Mouse (Mus musculus) R1 (cell line): ENCODE measurements around the gene Cfap161.

Experiments used
- DNase-seq: peaks from one replicate; pipeline ENCODE4 v3.0.0-alpha.2; 2018; ENCODE audit warnings: low read depth, low spot score

The Cfap161 gene

DNA sequence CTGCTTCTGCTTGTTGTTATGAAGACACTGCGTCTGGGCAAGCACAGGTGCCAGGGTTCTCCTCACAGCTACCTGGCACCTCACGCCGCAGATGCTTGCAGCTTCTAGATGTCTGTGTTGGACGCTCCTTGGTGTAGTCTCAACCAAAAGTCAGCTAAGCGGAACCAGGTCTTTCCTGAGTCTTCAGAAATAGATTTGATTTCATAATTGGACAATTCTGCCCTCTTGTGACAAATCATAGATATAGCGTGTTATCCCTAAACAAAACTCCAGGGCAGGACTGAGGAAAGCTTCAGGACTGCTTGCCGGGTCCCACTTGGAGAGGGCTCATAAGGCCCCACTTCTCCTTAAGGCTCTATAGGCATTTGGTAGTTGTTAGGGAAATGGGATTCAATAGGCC lies 7.8 kb upstream of the Cfap161 start:
- peak; percentile 42 for DNase-seq

DNA sequence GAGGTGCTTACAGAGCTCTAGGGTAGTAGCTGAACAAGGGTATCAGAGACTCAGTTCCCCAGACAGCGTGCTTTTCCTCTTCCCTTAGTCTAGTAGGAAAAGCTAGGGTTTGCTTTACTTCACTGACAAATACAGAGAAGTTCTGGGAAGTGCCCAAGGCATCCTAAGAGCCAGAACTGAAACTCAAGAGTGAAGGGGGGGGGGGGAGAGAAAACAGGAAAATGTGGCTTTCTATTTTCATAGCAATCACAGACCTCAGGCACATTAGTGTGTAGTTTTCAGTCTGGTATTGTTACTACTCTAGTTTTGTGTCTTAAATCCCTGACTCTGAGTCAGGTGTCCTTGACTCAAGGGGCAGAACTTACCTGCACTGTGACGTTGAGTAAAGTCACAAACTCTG lies 7.3 kb upstream of the Cfap161 start:
- no peak for DNase-seq

DNA sequence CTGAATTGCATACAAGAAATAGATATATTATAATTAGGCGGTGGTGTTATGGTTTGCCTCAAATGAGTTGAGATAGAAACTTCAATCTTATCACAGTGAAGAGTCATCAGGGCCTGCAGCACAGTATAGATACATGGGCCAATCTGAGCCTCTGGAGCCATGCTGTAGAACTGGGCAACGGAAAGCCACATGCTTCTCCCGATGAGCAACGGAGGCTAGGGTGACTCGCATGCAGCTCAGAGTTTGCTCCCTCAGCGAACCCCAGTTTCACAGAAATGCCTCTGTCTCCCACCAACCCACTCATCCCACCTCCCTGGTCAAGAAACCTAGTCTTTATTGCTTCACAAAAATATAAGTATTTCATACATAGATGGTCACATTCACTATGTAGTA lies 6.8 kb upstream of the Cfap161 start:
- DNase-seq: no peak

GRCm38 (mm10) chr7:83800561-83801482 lies 6.1 kb upstream of the Cfap161 start:
- DNase-seq: no peak

GRCm38 (mm10) chr7:83800071-83800470 lies 5.4 kb upstream of the Cfap161 start:
- no peak for DNase-seq

GRCm38 (mm10) chr7:83798004-83798403 lies 3.3 kb upstream of the Cfap161 start:
- DNase-seq: no peak

- DNase-seq: no peak
These were observed 1.5 kb upstream of the Cfap161 start for GRCm38 (mm10) chr7:83796177-83796576.

GRCm38 (mm10) chr7:83794006-83794683 lies 535 bp downstream of the Cfap161 start:
- peak; percentile 54 for DNase-seq

- DNase-seq: no peak
These were observed 13.8 kb downstream of the Cfap161 start for GRCm38 (mm10) chr7:83780881-83781280.

DNA sequence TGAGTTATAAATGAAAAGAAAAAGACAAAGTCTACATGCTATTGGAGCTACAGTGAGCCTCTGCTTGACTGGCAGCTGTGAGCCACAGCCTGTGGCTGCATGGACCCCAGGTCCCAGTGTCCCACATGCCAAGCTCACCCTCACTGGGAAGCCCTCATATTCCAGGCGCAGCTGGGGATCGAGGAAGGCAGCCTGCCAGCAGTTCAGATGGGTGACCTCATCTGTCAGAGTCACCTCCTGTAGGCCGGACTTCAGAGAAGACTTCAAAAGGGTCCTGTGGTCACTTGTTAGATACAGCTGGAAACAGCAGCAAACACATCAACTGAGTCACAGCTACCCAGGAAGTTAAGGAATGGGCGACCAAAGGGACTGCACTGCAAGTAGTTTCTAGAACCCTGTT lies 14.7 kb downstream of the Cfap161 start:
- no peak for DNase-seq

GRCm38 (mm10) chr7:83779028-83779427 lies 15.7 kb downstream of the Cfap161 start:
- DNase-seq: no peak

DNA sequence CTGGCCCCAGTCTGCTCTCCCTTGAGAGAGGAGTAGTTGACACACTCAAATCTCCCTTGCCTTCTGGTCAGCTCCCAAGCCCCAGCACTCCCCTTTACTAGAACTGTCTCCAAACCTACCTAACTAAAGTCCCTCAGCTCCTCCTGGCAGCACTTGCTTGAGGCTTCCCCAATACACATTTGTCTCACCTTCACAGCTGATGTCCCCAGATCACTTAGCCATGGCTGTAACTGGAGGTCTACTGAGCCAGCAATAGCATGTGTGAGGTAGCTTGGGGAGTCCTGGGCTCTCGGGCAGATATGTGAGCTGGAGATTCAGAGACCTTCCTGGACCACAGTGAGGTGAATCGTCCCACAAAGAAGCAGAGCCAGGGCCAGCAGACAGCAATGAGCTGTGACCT lies 16.2 kb downstream of the Cfap161 start:
- no peak for DNase-seq

DNA sequence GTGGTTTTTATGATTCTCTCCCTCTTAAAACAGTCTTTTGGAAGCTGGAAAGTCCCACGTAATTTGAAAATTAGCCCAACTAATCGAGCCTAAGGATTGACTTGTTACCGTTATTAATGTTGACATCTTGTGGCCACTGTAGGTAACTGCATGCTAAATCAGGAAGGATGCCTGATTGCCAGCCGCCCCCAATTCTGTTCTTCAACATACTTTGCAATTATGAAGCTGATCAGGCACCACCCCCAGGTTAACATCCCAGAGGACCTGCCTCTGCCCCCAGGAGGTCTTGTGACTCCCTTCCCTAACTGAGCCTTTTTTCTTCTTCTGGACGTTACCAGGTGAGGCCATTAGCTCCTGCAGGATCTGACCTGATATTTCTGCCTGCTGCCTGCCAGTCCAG lies 20.0 kb downstream of the Cfap161 start:
- DNase-seq: peak; percentile 51

DNA sequence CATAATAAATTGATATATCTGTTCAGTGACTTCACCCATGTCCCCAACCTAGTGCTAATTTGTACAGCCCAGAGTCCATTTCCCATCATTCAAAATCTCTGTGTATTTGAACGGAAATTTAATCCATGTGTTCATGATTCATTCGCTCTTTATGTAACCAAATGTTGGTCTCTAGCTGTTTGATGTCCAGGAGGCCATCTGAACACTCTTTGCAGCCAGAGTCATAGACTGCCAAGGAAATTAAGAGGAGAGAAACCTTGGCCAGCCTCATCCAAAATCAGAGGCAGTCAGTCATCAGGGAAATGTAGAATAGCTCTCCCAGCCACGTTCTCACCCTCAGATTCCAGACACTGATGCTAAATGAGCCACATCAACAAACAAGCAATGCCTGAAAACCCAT lies 31.0 kb downstream of the Cfap161 start:
- no peak for DNase-seq

DNA sequence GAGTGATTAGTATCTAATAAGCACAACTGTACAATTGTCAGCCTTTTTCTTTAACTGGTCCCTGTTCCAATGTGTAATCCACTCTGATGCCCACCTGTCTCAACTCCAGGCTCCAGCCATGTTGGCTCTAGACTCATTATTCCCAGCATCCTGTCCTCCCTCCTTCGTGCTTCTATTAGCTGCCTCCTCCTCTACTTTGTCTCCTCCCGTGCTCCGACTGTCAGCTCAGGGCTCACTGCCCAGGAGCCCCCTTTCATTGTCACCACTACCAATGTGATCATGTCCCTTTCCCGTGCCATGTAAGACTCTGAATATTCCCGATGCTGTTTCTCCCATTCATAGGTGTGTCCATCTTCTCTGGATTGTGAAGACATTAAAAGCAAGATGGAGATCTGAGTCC lies 32.3 kb downstream of the Cfap161 start:
- DNase-seq: no peak

DNA sequence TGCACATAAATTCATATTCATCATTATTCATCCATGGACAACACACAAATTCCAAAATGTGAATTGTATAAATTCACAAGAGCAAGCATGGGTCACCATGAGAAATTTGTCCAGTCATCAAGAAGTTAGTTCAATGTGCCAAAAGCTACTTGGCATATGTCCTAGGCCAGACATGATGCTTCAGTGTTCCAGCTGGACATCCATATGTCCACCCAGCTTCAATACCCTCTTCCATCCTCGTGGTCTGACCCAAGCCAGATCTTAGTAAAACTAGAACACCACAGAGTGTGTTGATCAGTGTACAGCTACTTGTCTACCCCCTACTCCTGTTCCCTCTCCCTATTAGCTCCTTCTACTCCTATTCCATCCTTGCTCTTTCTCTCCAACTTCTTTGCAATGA lies 43.6 kb downstream of the Cfap161 start:
- no peak for DNase-seq

- DNase-seq: no peak
These were observed 46.3 kb downstream of the Cfap161 start for GRCm38 (mm10) chr7:83748405-83748804.

DNA sequence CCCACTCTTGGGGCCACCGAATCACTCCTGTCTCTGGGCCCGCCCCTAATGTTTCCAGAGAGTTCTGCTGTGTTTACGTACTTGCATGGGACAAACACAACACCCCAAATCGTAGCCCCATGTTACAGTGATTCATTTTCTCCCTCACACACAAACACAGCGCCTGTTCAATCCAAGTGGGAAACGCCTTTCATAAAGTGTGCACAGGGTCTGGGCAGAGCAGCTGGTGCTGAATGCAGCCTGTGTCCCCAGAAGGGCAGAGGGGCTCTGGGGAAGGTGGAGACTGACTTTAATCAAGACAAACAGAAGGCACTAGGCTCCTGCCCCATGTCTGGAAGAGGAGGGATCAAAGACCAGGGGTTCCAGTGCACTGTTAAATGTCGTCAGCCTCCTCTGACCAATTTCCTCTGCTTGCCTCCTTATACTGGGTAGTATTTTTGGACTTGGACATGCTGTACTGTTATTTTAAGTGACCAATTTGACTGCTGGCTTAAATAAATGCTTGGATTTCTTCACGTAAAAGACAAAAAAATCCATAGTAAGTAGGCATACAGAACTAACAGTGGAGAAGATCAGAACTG lies 48.5 kb downstream of the Cfap161 start:
- peak; percentile 7 for DNase-seq

DNA sequence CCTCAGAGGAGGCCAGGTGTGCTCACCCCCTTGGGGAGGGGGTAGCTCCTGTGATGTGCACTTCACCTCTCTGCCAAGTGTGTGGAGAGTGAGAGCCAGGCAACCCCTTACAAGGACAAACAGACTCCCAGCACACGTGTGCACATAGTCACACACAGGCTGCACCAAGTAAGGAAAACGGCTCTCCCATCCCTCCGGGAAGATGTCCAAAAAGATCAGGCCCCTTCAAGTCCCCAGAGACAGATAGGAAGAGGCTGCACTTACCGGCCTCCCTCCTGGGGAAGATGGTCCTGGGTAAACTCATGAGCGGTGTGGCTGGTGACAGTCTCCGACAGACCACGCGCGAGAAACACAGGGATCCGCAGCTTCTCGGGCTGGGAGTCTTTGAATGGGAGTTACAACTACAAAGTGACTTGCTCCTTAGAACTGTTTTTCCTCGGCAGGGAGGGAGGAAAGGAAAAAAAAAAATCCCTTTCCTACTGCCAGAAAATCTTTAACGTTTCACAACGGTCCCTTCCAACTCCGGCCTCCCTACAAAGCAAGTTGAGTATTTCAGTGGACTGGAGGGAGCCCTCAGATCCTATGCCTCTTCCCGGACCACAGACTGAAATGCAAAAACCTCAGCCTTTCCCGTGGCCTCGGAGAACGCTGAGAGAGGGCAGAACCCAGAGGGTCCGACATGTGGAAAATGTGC lies 49.1 kb downstream of the Cfap161 start, which contains the start of gene Il16:
Gene Il16 (minus strand): TSS at position 314 of the 694 bp plus-strand sequence.
- no peak for DNase-seq

- no peak for DNase-seq
These were observed 49.6 kb downstream of the Cfap161 start for GRCm38 (mm10) chr7:83745065-83745412.

- DNase-seq: peak; percentile 13
These were observed 50.4 kb downstream of the Cfap161 start for GRCm38 (mm10) chr7:83744250-83744649.

- no peak for DNase-seq
These were observed 52.0 kb downstream of the Cfap161 start for GRCm38 (mm10) chr7:83742690-83743089.
